Mouse (Mus musculus) kidney, adult 10 weeks (tissue): ENCODE measurements around the gene Yap1. TPM values are rescaled to one million over a fixed set of nuclear protein-coding genes. Genes with fewer than 3 reads are reported as not detected.

Source experiments
- polyA plus RNA-seq: library from polyadenylated mRNA; stranded (reverse); fragments of 350-450 nt; fragmentation: Illumina TruSeq; extraction: RNeasy Lipid Tissue Mini Kit (QIAGEN cat#74804); gene quantifications from one replicate; pipeline ENCODE4 v1.2.3, GENCODE M21; 2014; ENCODE audit warnings: low read depth, low replicate concordance

The Yap1 gene
- 54.7 TPM for polyA plus RNA-seq

GRCm38 (mm10) chr9:8004370-8004991 lies at the start of gene Yap1:
Gene Yap1 (minus strand): TSS chr9:8004596.

GRCm38 (mm10) chr9:8042338-8043043 lies 38.1 kb upstream of the Yap1 start, which contains the start of gene Cfap300:
Gene Cfap300 (minus strand): TSS chr9:8042823.

Other genes with a start within 250 kb of the Yap1 start
- gene Tmem123, start 240.6 kb downstream of the Yap1 start, polyA plus RNA-seq = 199 TPM
- 62.5 TPM for gene Birc2, start 167.5 kb downstream of the Yap1 start, polyA plus RNA-seq
- 14.3 TPM for gene Birc3, start 131.4 kb downstream of the Yap1 start, polyA plus RNA-seq
- gene Cfap300, start 38.2 kb upstream of the Yap1 start, polyA plus RNA-seq = 22.8 TPM
- gene Cep126, start 129.7 kb upstream of the Yap1 start, polyA plus RNA-seq = 33.1 TPM